Mouse (Mus musculus) adrenal gland (tissue): Measurements from ENCODE around the gene Iqschfp.

ENCODE experiments used
- intact Hi-C: fragments of 180-260 bp; cut with DNase I; formaldehyde crosslinking; loops from one replicate; pipeline ENCODE4 v1.15.1; 2025
- long read RNA-seq, 2 experiments: library from polyadenylated mRNA; unstranded; transcript quantifications; one replicate each; pipeline ENCODE4 v2.0.0; 2020; ENCODE audit warnings: borderline replicate concordance in 1 of 2; ENCODE audit not compliant: insufficient replicate concordance in 1 of 2

The Iqschfp gene
- long read RNA-seq, experiment 1: 0 reads
- long read RNA-seq, experiment 2: 0 reads

DNA sequence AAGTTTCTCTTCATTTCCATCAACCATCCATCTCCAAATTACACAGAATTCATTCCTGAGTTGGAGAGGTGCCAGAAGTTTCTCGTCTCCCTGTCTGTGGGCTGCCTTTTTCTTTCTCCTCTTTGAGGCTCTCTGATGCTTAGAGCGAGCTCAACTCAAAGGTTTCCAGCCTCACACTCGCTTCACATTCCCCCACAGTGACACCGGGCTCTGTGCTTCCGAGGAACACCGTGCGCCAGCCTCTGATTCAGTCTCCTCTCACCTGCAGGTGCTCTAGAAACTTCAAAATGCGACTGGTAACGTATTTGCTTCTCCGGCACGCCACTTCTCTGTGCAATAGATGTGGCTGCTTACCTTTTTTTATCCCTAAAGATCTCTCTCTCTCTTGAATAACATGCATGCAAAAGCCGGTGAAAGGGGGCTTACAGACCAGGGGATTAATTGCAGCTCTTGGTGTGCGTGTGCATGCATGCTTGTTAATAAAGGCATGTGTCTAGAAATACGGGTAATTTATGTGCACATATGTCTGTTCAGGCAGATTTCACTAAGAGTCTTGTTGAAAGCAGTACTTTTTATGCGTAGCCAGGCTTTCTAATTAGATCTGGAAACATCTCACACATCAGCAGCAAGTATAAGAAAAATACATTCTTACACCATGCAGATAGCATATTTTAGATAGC lies at the start of gene Iqschfp, which contains the start of gene Iqcj:
Gene Iqschfp, plus strand, starts transcription at position 207 of the 680 bp plus-strand sequence.
Gene Iqcj, plus strand, starts transcription at position 195 of the 680 bp plus-strand sequence.
- intact Hi-C loops: no loop called here

DNA sequence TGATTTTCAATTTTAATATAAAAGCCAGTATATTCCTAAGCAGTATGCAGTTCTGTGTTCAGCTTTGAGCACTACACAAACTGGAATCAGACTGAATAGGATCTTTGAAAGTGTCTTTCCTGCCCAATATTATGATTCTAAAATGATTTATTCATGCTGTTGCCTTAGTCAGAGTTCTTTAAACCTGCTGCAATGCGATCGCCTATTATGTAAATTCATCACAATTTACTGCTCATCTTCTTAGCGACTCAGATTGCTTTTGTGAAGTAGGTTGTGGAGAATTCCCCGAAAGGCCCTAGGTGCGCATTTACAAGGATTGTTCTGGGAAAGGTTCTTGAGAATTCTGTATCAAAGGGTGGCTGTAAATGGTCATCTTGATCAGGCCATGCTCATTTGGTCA lies 39.6 kb upstream of the Iqschfp start:
- intact Hi-C loops: no loop called here

DNA sequence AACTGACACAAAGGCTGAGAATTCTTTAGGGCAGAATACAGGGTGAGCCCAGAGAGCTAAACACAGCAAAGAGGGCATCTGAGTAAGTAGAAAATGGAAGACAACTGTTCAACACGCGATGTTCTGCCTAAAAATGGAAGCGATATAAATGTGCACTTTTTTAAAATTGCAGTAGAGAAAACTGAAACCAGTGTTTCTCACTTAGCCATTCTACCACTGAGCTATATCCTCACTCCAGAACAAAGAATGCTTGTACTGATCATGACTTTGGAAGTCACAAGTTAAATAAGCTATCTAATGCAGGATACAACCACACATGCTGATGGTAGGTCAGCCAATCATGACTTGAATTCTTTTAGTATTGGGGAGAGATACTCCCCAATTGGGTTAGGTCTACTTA lies 30.5 kb upstream of the Iqschfp start:
- intact Hi-C loops: no loop called here

DNA sequence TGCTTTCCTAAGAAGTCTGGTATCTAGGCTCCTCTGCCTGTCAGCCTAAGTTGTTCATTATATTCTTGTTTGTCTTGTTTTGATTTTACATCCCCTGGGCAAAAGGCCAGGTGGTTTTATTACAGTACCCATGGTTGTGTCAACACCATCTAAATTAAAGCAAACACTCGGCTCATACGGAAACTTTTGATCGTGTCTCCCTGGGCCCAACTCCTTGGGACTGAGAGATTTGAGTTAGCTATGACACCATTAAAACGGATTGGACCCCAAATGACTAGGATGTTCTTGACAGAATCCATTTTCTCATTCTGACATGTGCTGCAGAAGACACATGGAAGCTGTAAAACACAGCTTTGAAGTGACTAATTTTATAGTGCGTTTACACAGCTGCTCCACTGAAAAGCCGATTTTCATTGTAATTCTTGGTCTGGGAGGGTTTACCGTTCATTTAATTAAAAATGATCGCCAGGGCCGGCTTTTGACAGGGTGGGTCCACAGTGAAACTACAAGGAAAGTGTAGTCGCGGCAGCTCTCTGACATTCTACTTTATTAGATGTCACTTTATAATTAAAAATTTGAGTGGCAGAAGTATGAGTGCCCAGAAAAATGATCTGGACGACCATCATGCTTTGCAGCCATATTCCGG lies 24.5 kb upstream of the Iqschfp start:
- intact Hi-C loops: no loop called here

DNA sequence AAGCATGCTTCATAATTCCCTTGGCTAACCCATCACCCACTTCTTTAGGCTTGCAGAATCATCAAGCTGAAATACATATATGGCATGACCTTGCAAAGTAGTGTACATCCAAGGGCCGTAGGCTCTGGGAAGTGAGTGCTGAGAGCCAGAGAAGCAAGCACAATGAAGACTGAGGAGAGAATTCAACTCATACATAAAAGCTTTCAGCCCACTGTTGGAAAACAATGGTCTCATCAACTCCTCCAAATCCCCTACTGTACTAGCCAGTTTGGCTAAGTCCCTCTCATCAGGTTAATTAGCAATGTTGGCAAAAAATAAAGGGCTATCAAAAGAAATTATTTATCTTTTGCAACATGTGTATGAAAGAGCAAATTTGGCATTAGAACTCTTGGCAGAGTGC lies 22.6 kb upstream of the Iqschfp start:
- intact Hi-C loops: no loop called here

DNA sequence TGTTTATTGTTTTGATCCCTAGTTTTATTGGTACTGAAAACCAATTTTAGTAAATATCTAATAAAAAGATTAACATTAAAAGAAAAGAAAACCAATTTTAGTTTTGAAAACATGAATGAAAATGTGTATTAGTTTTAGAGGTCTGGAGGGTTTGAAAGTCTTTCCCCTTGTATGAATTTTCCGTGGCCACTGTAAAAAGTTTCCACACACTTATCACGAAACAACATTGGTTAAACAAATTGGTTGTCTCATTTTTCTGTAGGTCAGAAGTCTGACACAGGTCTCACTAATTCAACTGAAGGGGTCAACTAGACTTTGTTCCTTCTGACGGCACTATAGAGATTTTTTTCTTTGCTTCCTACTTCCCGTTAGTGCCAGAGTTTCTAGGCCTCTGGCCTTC lies 14.8 kb upstream of the Iqschfp start:
- intact Hi-C loops: no loop called here

- intact Hi-C loops: no loop called here
These were observed 7.7 kb upstream of the Iqschfp start for GRCm38 (mm10) chr3:67884335-67884734.

- intact Hi-C loops: no loop called here
These were observed 5.9 kb upstream of the Iqschfp start for GRCm38 (mm10) chr3:67886176-67886575.

- intact Hi-C loops: no loop called here
These were observed 4.8 kb upstream of the Iqschfp start for GRCm38 (mm10) chr3:67887251-67887650.

DNA sequence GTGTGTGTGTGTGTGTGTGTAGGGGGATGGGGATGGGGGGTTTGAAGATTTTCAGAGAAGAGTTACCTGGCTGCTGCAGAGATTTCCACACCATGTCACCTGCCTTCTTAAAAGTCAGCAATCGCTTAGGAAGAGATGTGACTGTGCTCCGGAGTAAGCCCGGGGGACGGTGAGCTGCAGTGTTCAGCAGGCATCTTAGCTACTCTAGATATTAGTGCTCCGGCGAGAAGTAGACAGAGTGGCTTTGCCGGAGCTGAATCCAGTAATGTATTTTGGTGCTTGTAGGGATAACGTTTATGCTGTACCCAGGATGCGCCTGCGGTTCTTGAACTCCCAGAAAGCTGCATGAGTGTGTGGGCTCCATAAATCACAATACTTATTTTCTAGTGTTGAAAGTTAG lies 736 bp downstream of the Iqschfp start:
- intact Hi-C loops: no loop called here

- intact Hi-C loops: no loop called here
These were observed 10.5 kb downstream of the Iqschfp start for GRCm38 (mm10) chr3:67902517-67902916.

GRCm38 (mm10) chr3:67908586-67908985 lies 16.6 kb downstream of the Iqschfp start:
- intact Hi-C loops: no loop called here

DNA sequence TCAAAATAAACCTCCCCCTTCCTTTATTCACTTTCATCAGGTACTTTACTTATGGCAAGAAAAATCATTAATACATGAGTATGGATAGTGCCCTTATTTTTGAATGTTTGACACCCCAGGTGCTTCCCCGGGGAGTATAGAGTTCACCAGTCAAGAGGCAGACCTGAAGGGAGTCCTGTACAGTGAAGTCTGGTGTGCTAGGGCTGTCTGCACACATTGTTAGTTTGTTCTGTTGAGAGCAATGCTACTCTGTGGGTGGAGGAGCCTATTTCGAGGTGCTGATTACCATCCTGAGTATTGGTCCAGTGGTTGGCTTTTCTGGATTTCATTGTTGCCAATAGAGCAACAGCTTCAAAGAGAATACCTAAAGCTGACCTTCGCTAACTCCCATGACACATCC lies 26.1 kb downstream of the Iqschfp start:
- intact Hi-C loops: no loop called here

DNA sequence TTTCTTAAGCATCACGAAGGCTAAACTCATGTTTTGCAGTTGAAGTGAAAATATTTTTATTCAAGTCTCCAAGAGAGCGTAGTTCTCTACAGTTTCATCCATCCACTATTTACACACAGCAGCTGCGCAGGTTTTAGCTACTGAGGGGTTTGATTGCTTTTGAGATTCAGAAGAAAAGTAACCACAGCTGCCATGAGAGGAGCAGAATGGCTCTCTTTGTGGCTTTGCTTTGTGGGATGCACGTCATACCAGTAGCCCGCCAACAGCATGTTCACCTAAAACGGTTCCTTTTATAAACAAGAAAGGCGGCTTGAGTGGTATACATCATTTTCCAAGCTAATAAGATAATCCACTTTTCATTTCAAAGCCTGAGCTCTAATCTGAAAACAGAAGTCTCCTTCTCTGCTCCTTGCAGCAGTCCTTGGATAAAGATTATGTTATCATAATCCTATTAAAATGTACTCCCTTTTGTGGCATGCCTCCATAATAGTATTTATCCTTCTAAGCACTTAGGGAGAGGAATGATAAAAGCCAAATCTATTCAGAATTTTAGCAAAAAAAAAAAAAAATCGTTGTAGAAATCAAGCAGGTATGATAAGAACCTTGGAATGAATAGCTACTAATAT lies 26.7 kb downstream of the Iqschfp start:
- intact Hi-C loops: no loop called here

DNA sequence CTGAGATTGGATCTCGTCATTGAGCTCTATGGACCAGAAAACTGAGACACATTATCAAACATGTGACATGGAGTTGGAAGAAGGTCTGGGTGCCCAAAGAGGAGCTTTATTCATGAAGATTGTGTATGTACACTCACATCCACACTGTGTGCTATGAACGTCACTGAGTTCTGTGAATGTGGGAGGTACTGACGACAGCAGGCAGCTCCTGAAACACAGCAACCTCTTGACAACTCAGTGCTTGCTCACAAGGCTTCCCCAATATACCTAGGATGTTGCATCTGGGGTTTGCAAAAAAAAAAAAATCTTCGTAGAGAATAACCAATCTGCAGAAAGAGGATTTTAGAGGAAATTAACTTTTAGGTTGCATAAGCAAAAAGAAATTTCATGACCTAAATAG lies 31.1 kb downstream of the Iqschfp start:
- intact Hi-C loops: no loop called here

DNA sequence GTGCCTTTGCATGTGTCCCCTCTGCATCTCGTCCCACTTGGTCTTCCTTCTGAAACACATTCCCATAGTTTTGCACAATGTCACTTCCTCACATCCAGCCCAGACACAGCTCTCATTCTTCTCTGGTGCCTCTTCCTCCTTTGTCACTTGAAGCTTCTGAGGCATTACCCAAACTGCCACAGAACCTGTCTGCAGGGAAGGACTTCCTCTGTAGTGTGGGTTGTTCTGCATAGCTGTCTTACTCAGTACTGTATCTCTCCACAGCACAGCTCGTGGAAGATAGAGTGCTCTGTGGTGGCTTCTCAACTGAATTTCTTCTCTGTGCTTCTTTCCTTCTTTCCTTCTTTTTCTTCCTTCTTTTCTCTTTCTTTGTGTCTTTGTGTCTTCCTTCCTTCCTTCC lies 33.4 kb downstream of the Iqschfp start:
- intact Hi-C loops: no loop called here

DNA sequence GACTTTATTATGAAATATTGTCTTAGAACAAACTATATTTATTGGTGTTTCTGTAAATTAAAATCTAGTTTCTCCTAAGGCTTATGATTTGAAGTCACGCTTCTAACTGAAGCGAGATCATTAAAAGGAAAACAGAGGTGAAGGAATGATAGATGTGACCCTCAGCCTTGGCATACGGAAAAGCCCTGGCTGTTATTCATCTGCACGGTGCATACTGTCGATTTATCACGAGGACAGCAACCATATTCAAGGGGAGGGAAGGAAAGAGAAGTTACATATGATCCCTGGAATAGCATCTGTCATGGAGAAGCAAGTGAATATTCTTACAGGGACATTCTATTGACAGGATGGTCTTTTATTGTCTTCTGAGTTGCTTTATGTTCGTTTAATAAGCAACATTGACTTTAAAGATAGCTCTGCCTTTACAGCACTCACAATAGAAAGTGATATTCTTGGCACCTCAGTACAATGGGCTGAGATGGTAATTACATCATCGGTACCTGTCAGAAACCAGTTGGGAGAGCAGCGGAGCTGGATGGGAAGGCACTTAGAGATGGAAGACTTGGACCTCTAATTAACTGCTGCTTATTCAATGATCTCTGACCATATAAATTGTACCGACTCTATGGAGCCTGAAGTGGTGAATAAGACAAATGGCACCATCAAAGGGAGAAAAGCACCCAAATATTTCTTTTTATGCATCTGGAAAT lies 38.5 kb downstream of the Iqschfp start:
- intact Hi-C loops: no loop called here

- intact Hi-C loops: no loop called here
These were observed 39.1 kb downstream of the Iqschfp start for GRCm38 (mm10) chr3:67931181-67931580.

DNA sequence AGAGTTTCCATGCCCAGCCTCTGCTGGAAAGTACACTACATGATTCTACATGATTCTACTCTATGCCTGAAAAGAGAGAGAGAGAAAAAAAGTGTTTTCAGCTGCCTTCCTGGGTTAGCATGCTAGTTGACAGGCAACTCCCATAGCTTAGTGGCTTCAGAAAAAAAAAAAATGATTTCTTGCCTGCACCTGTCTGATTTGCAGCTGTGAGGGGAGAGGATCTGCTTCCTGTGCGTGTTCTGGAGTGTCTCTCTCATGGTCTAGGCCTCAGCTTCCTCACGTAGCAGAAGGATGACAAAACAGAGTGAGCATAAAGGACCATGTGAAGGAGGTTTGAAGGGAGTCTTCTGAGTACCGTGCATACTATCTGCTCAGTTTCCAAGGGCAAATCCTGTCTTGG lies 39.9 kb downstream of the Iqschfp start:
- intact Hi-C loops: no loop called here

GRCm38 (mm10) chr3:67935829-67936228 lies 43.8 kb downstream of the Iqschfp start:
- intact Hi-C loops: no loop called here

- intact Hi-C loops: no loop called here
These were observed 55.0 kb downstream of the Iqschfp start for GRCm38 (mm10) chr3:67947000-67947399.

DNA sequence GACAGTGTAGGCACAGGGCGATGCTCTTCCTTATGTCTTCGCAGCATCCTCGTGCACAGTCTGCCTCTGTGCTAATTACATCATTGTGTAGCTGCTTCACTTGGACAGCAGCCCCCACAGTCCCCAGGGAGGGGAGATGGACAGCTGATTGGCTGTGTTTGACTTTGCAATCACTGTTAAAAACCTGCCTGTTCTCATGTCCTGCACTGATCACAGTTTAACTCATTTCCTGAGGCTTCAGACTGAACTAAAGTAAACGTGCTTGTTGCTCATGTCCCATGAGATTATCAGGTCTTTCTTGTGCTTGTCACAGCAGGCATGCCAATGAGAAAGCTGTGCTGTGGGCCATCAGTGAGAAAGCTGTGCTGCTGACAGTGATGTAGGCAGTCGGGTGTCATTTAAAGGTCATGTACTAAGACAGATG lies 60.5 kb downstream of the Iqschfp start:
- intact Hi-C loops: no loop called here
